Mouse (Mus musculus) neural tube, embryonic 11.5 days (tissue): ENCODE data around the gene Zmpste24. TPM values are rescaled to one million over a fixed set of nuclear protein-coding genes. Genes with fewer than 3 reads are reported as not detected.

Experiments used
- ATAC-seq: fragments of 200-750 bp; cut with Nextera tagmentation; 2 replicates; pipeline ENCODE4 v1.8.0; 2017; ENCODE audit warnings: moderate number of reproducible peaks, mild to moderate bottlenecking, moderate TSS enrichment, moderate library complexity; ENCODE audit not compliant: insufficient read depth, low FRiP score, low TSS enrichment
- DNase-seq: peaks from one replicate; pipeline ENCODE4 v3.0.0-alpha.2; 2015; ENCODE audit warnings: low spot score
- H3K27ac ChIP-seq: fragments of 300-500 bp; sonication (generic); 2 replicates; pipeline ENCODE4 v1.5.1; 2014; ENCODE audit warnings: low read depth, mild to moderate bottlenecking, low read length
- H3K27me3 ChIP-seq: fragments of 300-500 bp; sonication (generic); 2 replicates; pipeline ENCODE4 v1.6.1; 2014; ENCODE audit warnings: mild to moderate bottlenecking, low read length, mixed read lengths; ENCODE audit not compliant: control insufficient read depth, insufficient read depth
- H3K36me3 ChIP-seq: fragments of 300-500 bp; sonication (generic); 2 replicates; pipeline ENCODE4 v1.6.1; 2014; ENCODE audit warnings: mild to moderate bottlenecking, low read length, moderate library complexity, mixed read lengths; ENCODE audit not compliant: control insufficient read depth, insufficient read depth
- H3K4me1 ChIP-seq: fragments of 300-500 bp; sonication (generic); 2 replicates; pipeline ENCODE4 v1.6.1; 2014; ENCODE audit warnings: low read length, mixed read lengths; ENCODE audit not compliant: control insufficient read depth, insufficient read depth
- H3K4me2 ChIP-seq: fragments of 300-500 bp; sonication (generic); 2 replicates; pipeline ENCODE4 v1.6.1; 2014; ENCODE audit warnings: low read depth, mild to moderate bottlenecking, moderate library complexity
- H3K4me3 ChIP-seq: fragments of 300-500 bp; sonication (generic); 2 replicates; pipeline ENCODE4 v1.5.1; 2014; ENCODE audit warnings: low read depth, low read length
- H3K9ac ChIP-seq: fragments of 300-500 bp; sonication (generic); 2 replicates; pipeline ENCODE4 v1.6.1; 2014; ENCODE audit warnings: mild to moderate bottlenecking, low read length
- H3K9me3 ChIP-seq: fragments of 300-500 bp; sonication (generic); 2 replicates; pipeline ENCODE4 v1.6.1; 2016; ENCODE audit warnings: low read length; ENCODE audit not compliant: control insufficient read depth
- WGBS: fragments of 180-500 bp; shearing (Covaris S2); extraction: QIAGEN DNeasy Blood & Tissue Kit; methylation state at CpG from one replicate; pipeline ENCODE4 v1.1.7; 2014; 5-methylcytosine and 5-hydroxymethylcytosine counted together
- polyA plus RNA-seq: library from polyadenylated mRNA; unstranded; fragments of >200 nt; fragmentation: Nextera tagmentation; extraction: Ambion mirVana; gene quantifications from 2 replicates; pipeline ENCODE4 v1.2.1, GENCODE M21; 2014

Zmpste24 gene
- polyA plus RNA-seq, 1 experiment from 2014 or later: 29.3 TPM

- H3K4me1 ChIP-seq: peaks cover 16% of the 10 kb centered on the region
- H3K9ac ChIP-seq: peak overlapping the region; percentile 27; the same call in 1 of the 2 replicates
- no peak overlapping the region; the same call in 1 of the 2 replicates for H3K4me2 ChIP-seq
- H3K27me3 ChIP-seq: peaks cover 12% of the 10 kb centered on the region
- WGBS: 8% methylated on average over 18 of the region's 18 CpGs
- peak overlapping the region; percentile 36; the same call in 1 of the 2 replicates for H3K27ac ChIP-seq
- no peaks in the 10 kb centered on the region for H3K9me3 ChIP-seq
- DNase-seq (peak; percentile 77), ATAC-seq (peak; percentile 70)
- H3K36me3 ChIP-seq: no peaks in the 10 kb centered on the region
- no peak overlapping the region for H3K4me3 ChIP-seq
Measured at GRCm38 (mm10) chr4:121040897-121041671, 57.0 kb downstream of the Zmpste24 start.

GRCm38 (mm10) chr4:121040323-121040722 lies 57.7 kb downstream of the Zmpste24 start:
- peak overlapping the region; percentile 68 for H3K4me2 ChIP-seq
- WGBS: 60% methylated on average over 14 of the region's 14 CpGs
- H3K27ac ChIP-seq: peak overlapping the region; percentile 17; the same call in 1 of the 2 replicates
- peaks cover 16% of the 10 kb centered on the region for H3K4me1 ChIP-seq
- DNase-seq (no peak), ATAC-seq (no peak)
- peak overlapping the region; percentile 64 for H3K9ac ChIP-seq
- no peaks in the 10 kb centered on the region for H3K9me3 ChIP-seq
- peak overlapping the region; percentile 37; the same call in 1 of the 2 replicates for H3K4me3 ChIP-seq
- H3K27me3 ChIP-seq: peaks cover 12% of the 10 kb centered on the region
- no peaks in the 10 kb centered on the region for H3K36me3 ChIP-seq

GRCm38 (mm10) chr4:121039331-121040115 lies 58.5 kb downstream of the Zmpste24 start, which contains the start of gene Col9a2:
TSS of gene Col9a2 (plus strand) at chr4:121039385.
- peak within 1 kb of the TSS; percentile 64 for H3K9ac ChIP-seq
- peaks cover 12% of the 10 kb centered on the region for H3K27me3 ChIP-seq
- peaks cover 16% of the 10 kb centered on the region for H3K4me1 ChIP-seq
- DNase-seq: peak; percentile 59
- 0 out of 2 replicates have a peak, but pooled peaks have one; percentile 18 for ATAC-seq
- no peaks in the 10 kb centered on the region for H3K36me3 ChIP-seq
- peak within 1 kb of the TSS; percentile 17; the same call in 1 of the 2 replicates for H3K27ac ChIP-seq
- 3% methylated on average over 46 of the region's 46 CpGs for WGBS
- peak within 1 kb of the TSS; percentile 68 for H3K4me2 ChIP-seq
- H3K9me3 ChIP-seq: no peaks in the 10 kb centered on the region
- peak within 1 kb of the TSS; percentile 37 for H3K4me3 ChIP-seq

GRCm38 (mm10) chr4:121033006-121033405 lies 65.0 kb downstream of the Zmpste24 start:
- Histone ChIP-seq H3K27ac (no peak overlapping the region), H3K4me1 (no peaks in the 10 kb centered on the region), H3K27me3 (no peaks in the 10 kb centered on the region), H3K36me3 (no peaks in the 10 kb centered on the region), H3K9me3 (no peaks in the 10 kb centered on the region), H3K4me3 (no peak overlapping the region), H3K9ac (no peak overlapping the region), H3K4me2 (no peak overlapping the region)
- 80% methylated on average over 2 of the region's 2 CpGs for WGBS
- no peak for ATAC-seq
- no peak for DNase-seq

GRCm38 (mm10) chr4:121031440-121031839 lies 66.6 kb downstream of the Zmpste24 start:
- Histone ChIP-seq H3K27me3 (no peaks in the 10 kb centered on the region), H3K4me2 (no peak overlapping the region), H3K4me1 (no peaks in the 10 kb centered on the region), H3K36me3 (no peaks in the 10 kb centered on the region), H3K9me3 (no peaks in the 10 kb centered on the region), H3K4me3 (no peak overlapping the region), H3K9ac (no peak overlapping the region), H3K27ac (no peak overlapping the region)
- 59% methylated on average over 4 of the region's 4 CpGs for WGBS
- ATAC-seq (no peak), DNase-seq (no peak)

- H3K4me2 ChIP-seq: no peak overlapping the region
- no peaks in the 10 kb centered on the region for H3K27me3 ChIP-seq
- no peak overlapping the region for H3K27ac ChIP-seq
- DNase-seq (no peak), ATAC-seq (no peak)
- H3K4me1 ChIP-seq: no peaks in the 10 kb centered on the region
- H3K9me3 ChIP-seq: no peaks in the 10 kb centered on the region
- no peak overlapping the region for H3K4me3 ChIP-seq
- no peak overlapping the region for H3K9ac ChIP-seq
- WGBS: 78% methylated on average over 3 of the region's 3 CpGs
- H3K36me3 ChIP-seq: no peaks in the 10 kb centered on the region
Measured at GRCm38 (mm10) chr4:121029632-121030031, 68.4 kb downstream of the Zmpste24 start.

DNA sequence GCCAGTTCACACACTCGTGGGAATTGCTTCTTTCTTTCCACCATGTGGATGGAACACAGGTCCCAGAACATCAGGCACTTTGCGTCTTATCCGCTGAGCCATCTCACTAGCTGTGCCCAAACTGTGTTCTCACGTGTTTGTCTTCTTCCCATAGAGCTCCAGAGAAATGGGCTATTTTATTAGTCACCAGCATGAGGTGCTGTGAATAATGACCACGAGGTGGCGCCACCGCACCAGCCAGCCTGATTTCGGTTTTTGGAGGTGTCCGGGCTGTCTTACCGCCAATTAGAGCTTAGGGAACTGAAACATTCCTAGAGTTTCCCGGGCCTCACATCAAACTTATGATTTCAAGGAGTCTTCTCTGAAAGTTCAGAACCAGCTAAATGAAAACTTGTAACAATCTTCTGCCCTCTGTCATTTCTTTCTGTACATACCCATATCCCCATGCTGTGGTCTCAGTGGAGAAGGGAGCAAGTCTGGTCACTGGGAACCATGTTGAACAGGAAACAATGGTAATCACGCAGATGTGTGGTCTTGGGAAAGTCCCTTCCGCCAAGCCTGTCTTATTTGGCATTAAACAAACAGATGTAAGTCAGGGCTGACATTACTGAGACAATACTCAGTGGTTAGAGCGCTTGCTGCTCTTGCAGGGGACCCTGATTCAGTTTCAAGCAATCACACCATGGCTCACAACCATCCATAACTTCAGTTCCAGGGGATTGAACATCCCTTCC lies 69.2 kb downstream of the Zmpste24 start:
- Histone ChIP-seq H3K4me2 (no peak overlapping the region), H3K9me3 (no peaks in the 10 kb centered on the region), H3K4me1 (no peaks in the 10 kb centered on the region), H3K27ac (no peak overlapping the region), H3K27me3 (no peaks in the 10 kb centered on the region), H3K36me3 (no peaks in the 10 kb centered on the region), H3K9ac (no peak overlapping the region), H3K4me3 (no peak overlapping the region)
- DNase-seq: peak; percentile 76
- WGBS: 30% methylated on average over 14 of the region's 14 CpGs
- no peak for ATAC-seq

GRCm38 (mm10) chr4:121028146-121028545 lies 69.9 kb downstream of the Zmpste24 start:
- Histone ChIP-seq H3K27me3 (no peaks in the 10 kb centered on the region), H3K4me3 (no peak overlapping the region), H3K36me3 (no peaks in the 10 kb centered on the region), H3K9ac (no peak overlapping the region), H3K9me3 (no peaks in the 10 kb centered on the region), H3K4me1 (no peaks in the 10 kb centered on the region), H3K27ac (no peak overlapping the region), H3K4me2 (no peak overlapping the region)
- DNase-seq: no peak
- ATAC-seq: no peak
- 77% methylated on average over 1 of the region's 1 CpGs for WGBS
